Mouse (Mus musculus) right cerebral cortex, postnatal 14 days (tissue): ENCODE measurements at regions not wholly inside any gene's neighbourhood (a gene's known extent, or its start where the extent isn't known, plus 50 kb on each side); places are given as distances from the start of the nearest gene placed in this dataset.

ENCODE experiments used
- DNase-seq: peaks from one replicate; pipeline ENCODE4 v3.0.0; 2022

DNA sequence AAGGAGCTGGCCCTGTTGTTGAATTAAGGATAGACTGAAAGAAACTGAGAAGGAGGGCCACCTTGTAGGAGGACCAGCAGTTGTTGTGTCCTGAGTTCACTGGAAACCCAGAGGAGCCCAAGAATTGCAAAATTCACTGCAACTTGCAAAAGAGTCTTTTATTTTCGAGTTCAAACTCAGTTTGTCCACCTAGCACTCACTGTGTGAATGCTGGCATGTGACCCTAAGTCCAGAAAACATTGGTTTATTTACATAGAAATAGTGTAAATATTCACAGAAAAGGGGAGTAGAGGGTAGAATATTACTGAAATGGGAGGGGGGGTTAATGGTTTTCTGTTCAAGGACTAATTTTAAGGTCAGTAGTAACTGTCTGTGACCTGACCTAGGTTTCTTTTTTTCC, 394.7 kb downstream of the 4933405O20Rik start:
- DNase-seq = no peak

DNA sequence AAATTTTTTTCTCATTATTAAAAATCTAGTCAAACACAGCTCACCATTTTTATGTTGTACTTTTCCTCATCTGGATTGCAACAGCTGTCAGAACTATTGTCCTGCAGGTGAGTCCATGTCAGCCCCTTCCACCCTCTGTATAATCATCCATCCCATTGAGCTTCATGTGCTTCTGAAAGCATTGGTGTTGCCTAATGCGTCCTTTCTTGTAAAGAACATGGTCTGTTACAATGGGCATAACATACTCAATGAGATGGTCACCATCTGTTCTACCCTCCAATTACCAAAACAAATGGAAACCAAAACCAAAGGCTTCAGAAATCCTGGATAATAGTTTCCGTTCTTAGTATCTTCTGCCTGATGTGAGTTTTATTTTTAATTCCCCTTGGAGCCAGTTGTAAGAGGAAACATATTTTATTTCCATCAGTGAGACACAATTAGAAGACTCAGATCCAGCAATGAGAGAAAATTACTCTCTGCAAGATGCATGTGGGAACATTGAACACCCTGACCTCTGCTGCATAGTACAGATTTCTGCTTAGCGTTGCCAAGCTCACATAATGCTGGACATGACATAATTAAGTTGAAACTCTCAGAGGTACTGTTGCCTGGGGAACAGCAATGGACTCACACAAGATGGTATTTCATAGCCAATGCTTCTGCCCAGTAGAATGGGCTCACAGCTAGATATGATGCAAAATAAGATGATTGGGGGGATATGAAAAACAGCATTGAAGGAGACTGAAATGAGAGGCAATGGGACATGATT, 443.1 kb downstream of the 4933405O20Rik start:
- no peak for DNase-seq

DNA sequence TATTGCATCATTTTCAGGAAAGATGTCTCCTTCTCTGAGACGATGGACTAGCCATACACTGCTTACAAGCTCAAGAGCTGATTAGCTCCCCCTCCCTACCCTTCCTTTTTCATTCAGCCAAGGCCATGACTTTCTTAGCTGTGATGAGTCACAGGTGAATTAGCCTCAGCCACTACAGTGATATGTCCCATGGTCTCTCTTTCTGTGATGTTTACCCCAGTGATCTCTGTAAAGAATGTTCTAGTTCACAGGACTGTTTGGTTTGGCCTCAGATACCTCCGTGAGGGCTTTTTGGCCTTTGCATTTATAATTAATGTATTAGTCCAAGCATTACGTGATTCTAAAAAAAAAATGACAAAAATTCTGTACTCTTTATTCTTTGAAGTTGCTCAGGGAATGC, 452.5 kb downstream of the 4933405O20Rik start:
- no peak for DNase-seq

DNA sequence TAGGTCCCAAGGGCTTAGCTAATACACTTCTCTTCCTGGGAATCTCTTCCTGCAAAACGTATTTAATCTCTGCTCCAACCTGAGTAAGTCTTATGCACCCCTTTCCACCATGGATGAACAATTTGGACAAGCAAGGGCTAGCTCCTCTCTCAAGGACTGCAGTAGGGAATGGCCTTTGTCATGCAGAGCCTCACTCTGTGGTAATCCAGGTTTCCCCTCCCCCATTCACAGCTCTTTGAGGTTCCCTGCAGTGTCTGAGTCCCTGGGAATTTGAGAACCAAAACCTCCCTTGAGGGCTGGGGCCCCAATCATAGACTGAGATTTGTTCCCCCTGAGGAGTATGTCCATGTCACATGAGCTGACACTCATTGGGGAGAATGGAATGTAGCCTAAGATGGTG, 442.5 kb upstream of the Ano5 start:
- no peak for DNase-seq

DNA sequence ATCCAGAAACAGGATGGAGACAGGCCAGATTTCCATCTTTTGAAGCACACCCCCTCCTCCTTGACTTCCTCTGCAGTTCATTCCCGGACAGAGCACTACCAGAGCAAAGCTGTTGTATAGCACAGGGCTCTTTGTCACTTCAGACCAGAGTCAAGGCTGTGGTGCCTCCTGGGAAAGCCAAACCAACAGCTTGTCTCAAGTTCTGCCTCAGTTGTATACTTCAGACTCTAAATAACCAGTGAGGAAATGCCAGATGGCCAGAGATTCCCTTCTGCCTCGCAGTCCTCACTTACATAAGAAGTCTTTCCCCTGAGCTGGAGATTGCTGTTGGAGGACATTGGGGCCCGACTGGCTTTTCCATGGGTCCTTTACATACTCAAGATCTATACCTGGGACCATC, 417.1 kb upstream of the Ano5 start:
- DNase-seq = no peak

DNA sequence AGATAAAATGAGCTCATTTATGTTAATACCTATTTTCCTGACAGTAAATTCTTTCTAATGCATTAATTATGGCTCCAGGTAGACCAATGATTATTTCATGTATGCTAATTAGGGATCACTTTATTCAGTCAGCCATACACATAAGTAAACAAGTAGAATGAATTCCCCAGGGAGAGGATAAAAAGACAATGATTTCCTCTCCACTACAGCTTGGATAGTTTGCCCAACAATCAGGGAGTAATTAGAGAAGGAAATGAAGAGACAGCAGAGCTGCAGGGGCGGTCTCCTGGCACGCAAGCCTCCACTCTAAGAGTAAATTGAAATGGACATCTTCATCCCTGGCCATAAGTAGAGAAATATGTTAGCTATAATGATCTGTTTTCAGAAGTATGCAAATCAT, 409.7 kb upstream of the Ano5 start:
- no peak for DNase-seq

DNA sequence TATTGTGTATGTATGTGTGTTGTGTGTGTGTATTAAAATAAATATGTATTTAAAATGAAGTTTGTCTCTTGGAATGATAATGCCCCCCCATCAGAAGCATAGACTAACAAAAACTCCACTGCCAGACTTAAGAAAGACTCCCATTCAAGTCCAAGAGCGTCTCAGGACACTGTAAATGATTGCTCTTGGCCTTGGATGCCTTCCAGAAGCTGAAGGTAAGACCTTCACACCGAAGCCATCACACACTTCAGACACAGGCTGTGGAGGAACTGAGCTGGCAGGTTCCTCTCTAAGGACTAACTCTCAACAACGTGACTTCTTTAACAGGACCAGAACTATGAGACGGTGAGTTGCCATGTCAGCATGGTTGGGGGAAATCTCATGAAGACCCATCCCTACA, 370.0 kb upstream of the Ano5 start:
- DNase-seq = no peak

DNA sequence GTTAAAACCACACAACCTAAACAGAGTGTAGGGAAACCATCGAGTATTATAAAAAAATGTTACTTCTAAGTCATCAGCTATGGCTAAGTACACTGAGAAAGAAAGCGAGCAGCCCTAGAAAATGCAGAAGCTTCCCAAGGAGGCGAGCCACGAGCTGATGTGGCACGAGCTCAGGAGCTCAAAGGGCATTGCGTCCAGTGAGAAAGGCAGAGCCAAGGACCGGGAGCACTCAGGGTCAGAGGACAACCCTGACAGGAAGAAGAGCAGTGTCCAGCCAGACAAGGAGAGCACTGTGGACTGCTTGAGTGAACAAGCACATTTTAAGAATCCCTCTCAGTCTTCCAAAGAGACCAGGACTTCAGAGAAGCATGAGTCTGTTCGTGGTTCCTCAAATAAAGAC, 335.6 kb upstream of the Ano5 start:
- no peak for DNase-seq

DNA sequence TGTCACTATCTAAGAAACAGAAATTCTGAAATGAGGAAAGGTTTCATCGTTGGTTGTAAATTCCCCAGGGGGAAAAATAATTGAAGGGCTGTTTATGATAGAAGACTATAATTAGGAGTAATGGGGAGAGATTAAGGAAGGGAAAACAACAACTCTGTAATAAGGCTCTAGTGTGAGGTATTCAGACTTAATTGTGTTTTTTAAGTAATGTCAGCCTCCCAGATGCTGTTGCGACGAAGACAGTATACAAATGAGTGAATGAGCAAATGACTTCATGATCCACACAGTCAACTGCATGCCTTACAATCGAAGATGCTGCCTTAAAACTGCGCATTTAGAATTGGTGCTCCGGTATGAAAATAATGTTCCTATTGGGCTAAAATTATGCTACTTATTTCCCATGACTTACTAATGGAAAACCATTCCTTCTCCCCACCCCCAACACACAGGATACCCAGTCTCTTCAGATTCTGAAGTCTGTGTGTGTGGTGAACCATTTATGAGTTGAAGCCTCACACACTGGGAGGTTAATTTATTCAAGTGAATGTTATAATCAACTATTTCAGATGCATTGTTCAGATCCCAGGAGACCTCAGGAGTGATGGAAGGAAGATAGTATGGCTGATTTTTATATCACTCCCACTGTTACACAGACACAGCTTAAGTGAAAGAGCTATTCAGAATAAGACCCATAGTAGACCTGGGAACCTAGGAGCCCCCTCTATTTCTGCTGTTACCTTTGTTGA, 295.2 kb upstream of the Ano5 start:
- no peak for DNase-seq

DNA sequence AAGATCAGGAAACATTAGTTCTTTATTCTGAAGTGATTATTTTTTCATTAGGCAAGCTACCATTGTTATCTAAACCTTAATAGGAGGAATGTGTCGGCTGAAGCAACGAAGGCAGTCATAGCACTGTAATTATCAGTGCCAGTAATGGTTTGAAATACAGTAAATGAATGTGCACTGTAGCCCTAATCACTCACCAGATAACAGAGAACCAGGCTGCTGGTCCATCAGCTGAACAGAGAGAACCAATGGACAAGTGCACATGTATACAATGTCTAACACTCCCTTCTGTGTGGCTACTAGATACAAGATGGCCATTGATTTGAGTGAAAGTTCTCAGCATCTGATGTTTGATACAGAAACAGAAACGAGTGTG, 294.6 kb upstream of the Ano5 start:
- DNase-seq = no peak

DNA sequence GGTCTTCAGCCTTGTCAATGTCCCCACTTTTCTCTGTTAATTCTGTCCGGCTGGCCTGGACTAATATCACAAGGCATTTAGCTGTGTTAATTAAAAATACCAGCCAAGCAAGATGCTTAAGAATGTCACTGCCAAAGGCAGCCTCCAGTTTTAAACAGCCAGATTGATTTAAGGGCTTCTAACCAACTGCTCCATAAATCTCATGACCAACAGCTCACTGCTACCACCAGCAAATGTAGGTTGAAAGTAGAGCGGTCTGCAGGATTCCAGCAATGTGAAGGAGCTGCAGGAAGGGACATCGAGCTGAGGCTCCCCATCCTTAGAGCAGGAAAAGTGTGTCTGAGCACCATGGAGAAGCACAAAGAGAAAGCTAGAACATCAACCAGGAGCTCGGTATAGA, 289.5 kb upstream of the Ano5 start:
- DNase-seq = no peak

DNA sequence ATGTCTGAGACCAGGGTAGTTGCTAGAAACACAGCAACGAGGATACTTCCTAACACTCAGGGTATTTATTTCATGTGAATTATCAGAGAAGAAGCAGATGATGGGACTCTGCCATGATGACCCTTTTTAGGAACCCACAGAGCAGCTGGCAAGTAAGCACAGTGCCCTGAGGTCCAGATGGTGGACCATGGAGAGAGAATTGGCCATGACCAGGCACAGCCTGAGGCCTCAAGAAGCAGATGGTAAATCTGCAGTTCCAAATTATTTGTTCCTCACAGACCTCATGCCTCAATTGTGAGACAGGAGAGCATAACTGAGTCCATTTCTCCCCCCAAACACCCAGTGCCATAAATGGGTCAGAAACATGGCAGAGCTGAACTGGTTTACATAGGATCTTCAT, 289.0 kb upstream of the Ano5 start:
- no peak for DNase-seq

DNA sequence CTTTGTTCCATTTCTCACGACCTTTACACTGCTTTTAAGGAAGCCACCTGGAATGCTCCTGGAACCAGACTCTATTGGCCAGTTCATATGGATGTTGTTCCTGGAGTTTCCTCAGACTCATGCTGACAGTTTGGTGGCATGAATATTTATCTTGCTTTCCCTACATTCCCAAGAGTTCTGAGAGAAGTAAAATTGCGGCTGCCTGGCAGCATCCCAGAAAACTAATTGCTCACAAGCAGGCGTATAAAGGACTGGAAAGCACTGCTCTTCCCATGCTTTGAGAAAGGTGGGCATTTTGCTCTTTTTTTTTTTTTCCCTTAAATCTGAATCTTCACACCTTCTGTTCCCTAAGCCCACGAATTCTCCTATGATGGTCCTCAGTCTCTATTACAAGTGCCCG, 283.7 kb upstream of the Ano5 start:
- DNase-seq = peak; percentile 58

DNA sequence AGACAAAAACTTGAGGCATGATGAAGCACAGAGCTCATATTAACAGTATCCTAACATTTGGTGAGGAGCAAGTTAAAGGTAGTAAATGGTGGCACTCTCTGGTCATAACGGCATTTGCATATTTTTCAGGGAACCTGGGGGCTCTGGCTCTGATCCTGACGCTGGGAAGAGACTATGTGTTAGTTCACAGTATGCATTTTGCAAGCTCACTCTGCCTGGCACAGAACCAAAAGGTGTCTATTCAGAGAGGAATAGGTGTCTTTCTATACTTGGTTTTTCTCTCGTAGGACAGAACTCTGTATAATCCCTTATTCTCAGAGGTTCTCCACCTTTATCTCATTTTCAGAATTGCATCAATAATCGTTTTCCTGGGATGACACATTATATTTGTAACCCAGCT, 276.2 kb upstream of the Ano5 start:
- DNase-seq = no peak

DNA sequence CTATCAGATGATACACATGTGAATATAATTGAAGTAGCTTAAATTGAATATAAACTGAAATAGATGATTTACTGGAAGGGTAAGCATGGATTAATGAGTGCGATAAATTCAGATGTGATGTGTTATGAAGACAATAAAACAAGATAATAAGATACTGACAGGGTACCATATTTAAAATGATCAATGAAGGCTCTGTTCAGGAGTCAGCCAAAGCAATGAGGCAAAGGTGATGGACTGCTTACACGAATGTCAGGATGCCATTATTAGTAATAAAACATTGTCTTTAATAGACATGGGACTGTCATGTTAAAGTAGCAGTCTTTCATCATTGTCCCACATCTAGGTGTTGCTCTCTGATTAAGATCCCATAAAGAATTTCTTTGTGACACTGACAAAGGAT, 263.1 kb upstream of the Ano5 start:
- DNase-seq = no peak

DNA sequence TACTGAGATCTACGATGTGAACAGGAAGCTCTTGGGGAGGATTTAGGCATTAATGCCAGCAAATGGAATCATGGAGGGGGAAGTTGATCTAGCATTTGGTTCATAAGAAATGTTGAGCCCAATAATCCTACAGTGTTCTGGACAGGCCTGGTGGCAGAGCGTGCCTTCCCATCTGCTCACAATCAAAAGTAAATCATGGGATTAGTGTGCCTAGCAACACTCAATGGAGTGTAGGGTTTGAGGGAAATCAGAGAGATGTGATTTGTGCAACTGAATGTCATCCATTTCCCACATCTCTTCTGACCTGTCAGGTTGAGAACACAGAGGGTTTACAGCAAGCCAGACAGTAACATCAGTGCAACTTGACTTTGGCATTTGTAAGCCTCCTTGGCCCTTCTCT, 256.4 kb upstream of the Ano5 start:
- no peak for DNase-seq

DNA sequence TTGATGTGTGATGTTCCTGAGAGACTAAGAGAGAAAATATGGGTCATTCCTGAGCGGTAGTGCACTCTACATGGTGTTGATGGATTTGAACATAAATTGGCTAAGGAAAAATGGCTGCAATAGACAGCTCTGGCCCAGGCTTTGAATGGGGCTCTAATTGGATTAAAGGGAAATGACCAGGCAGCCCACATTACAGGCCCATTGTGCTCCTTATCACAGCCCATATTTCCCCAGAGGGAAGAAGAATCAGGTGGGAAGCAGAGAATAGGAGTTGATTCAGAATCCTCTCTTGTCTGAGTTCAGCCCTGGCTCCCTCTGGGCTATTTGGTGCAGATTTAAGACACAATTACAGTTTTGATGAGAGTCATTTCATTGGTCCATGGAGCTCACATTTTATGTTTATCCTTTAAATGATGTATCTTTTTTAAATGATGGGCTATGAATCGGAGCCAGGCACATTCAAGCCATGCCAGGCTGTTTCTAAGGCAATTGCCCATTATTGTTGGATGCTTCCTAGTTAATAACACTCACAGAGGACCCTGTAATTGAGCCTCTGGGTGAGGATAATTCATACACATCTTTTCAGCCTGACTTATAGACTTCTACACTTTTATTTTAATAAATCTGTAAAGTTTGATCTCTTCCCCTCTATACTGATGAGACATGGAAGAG, 251.5 kb upstream of the Ano5 start:
- DNase-seq = no peak

DNA sequence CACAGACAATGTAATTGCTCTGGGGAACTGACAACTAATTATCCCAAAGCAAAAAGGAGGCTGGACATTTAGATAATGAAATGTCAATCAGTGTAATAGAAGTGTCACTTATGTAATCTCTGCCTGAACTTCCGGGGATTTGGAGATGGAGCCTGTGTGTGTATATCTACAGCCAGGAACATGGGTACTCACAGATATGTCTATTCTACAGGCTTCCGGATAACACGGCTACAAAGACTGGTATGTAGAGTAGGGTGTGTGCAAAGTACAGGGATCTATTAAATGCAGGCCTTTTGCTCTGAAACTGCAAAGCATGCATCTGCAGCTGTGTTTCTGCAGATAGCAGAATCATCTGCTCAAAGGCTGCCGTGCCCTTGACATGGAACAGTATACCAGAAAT, 246.7 kb upstream of the Ano5 start:
- DNase-seq = no peak

DNA sequence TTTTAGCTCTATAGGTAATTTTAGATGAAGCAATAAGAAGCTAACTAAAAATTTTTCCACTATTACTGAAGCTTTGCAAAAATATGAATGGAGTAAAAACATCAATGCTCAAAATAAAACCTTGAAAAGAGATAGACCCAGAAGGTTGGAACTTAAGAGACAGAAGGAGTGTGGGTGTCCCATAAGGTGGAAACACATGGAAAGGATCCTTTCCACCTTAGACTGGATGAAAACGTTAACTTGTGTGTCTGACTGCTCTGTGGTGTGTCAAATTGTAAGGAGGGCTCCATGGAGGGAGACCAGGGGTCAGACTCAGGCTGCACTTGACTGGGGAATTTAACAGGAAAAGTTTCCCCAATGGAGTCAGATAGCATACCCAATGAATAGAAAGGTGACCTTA, 244.9 kb upstream of the Ano5 start:
- DNase-seq = no peak

DNA sequence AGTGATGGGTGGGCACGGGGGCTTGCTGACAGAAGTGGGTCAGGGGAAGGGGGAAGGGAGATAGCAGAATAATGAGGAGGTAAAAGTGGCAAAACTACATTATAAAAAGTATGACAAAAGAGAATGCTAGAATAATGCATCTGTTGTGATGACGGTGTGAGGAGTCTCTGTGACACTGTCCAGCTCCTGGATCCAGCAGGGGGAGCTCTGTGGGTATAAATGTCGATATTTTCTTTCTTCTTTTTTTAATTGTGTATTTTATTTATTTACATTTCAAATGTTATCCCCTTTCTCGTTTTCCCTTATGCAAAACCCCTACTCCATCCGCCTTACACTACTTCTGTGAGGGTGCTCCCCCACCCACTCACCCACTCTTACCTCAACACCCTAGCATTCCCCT, 243.9 kb upstream of the Ano5 start:
- no peak for DNase-seq

DNA sequence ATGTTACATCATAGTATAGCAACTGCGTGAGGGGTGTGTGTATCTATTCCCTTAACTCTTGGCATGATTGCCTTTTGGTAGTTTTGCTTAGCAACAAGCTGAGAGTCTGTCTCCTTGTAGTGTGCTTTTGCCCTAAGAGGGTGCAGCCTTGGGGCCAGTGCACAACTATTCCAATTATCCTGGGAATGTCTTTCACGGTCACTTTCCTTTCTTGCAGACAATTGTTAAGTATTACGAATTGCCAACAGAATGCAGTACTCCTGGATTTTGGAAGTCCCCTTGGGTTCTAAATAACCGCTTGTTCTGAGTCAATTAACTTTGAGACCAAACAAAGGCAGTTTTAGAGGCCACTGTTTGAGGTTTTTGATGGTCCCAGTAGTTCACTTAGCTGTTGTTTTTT, 242.1 kb upstream of the Ano5 start:
- no peak for DNase-seq

DNA sequence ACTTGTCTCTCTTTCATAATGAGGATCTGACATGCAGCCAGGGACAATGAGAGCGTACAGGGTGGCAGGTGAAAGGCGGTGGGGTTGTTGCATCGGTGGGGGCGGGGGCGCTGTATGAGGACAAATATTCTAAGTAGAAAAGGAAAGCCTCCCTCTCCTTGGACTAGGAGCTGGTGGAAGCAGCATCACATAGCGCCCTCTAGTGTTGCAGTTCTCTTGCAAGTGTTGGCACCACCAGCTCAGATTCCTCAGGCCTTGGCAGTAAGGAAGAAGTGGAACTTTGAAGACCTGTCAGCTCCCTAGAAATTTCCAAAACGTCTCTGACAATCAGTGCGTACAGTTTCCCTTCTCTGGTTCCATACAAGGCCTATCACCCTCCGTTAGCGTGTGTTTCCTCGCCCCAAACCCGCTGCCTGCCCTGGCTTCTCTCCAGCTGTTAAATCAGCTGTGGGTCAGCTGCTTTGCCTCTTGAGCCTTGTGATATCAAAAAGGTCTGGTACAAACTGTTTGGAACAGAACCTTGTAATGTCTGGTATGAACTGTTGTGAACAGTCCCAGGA, 240.2 kb upstream of the Ano5 start:
- peak; percentile 80 for DNase-seq

DNA sequence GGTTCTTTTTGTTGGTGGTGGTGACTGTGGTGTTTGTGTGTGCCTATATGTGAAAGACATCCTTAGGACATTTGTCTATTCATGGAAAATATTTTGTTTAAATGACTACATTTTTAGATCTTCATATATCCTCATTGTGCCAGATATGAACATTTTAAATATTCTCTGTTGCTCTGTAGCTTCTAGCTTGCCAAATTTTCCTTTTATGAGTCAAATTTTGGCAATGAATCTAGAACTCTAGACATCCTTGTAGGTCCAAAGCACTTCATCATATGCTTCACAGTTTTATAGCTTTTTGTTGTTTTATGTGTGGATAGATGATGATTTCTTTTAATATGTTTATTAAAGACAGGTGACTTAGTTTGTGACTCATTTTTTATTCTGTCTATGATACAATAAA, 229.4 kb upstream of the Ano5 start:
- no peak for DNase-seq

DNA sequence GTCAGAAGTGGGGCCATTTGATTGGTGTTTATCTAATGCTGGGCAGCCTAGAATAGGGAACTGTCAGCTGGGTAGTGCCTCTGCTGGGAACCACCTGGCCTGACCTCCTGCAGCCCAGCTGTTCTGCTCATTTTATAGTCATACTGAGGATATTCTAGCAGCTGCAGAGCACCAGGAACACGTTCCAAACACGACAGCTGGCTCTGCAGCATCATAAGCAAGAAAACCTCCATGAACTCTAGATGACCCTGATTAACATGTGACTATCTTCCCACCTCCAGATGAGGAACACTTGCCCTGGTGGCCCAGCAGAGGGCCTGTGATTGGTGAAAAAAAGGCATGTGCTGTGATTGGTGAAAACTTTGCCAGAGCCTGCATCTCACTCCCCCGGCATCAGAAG, 210.6 kb upstream of the Ano5 start:
- no peak for DNase-seq
